In the genomic region with DNA sequence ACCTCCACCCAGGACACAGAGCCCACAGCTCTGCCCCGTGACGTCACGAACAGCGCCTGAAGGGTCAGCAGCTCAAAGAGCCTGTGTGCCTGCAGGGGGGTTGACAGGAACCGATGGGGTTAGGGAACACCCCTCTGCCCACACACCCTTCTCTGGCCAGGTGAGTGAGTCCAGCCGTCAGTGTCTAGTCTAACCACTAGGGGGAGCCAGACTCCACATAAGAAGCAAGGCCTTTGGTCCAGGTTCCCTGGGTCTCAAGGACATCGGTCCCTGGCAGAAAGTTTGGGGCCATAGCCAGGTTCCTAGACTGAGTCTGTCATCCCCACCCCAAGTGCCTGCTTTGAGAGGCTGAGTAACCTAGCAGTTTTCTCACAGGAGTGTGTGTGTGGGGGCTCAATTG, we compare ENCODE assay signal across 8 mouse cellular contexts. TPM values are rescaled to one million over a fixed set of nuclear protein-coding genes. Genes with fewer than 3 reads are reported as not detected.
DNase-seq lines count a peak whose midpoint lies in the region; ATAC-seq lines count a peak whose summit lies in the region.
"Had no signal": no experiment of that assay in that cellular context is flagged by ENCODE, and none has a peak within 500 bp of the region (broad histone marks: within the 10 kb centered on the region; RNA-seq: fewer than 3 reads in every experiment).

No protein-coding gene starts in this region.

- H3K27me3 ChIP-seq in embryonic facial prominence, embryonic 10.5 days (replicated peaks; ENCODE audit: low read depth, poor library complexity, severe bottlenecking), result peaks cover 50% of the 10 kb centered on the region

- H3K4me1 ChIP-seq in embryonic facial prominence, embryonic 10.5 days, result peaks cover 42% of the 10 kb centered on the region

- peak; percentile 62 for ATAC-seq in megakaryocyte progenitor cell, adult 5-6 weeks (replicated peaks; ENCODE audit: poor library complexity)

- 0 out of 2 replicates have a peak overlapping the region, but pooled peaks have one; percentile 8 for H3K4me3 ChIP-seq in embryonic facial prominence, embryonic 10.5 days

- peak; percentile 28 for DNase-seq in ovary, postnatal 36 days (ENCODE audit: low spot score)
- no peak for DNase-seq in ovary, postnatal 14 days (ENCODE audit: low spot score)
- DNase-seq in adrenal gland, postnatal 36 days, result peak; percentile 59 to 69
- peak; percentile 80 for DNase-seq in embryonic facial prominence, embryonic 10.5 days (ENCODE audit: low spot score)
- DNase-seq in kidney, adult 8-10 months, result peak; percentile 51 to 64
- DNase-seq in testis, postnatal 10 days (ENCODE audit: low spot score), result peak; percentile 59

- no peaks in the 10 kb centered on the region for H3K36me3 ChIP-seq in embryonic facial prominence, embryonic 10.5 days (replicated peaks)

- under 1% methylated on average over 7 of the region's 7 CpGs for WGBS in embryonic facial prominence, embryonic 10.5 days

- H3K9me3 ChIP-seq in embryonic facial prominence, embryonic 10.5 days, result no peaks in the 10 kb centered on the region

- H3K27ac ChIP-seq in embryonic facial prominence, embryonic 10.5 days (replicated peaks), result no peak overlapping the region

RNA-seq across cellular contexts. Expression of a gene that starts 13.2 kb away (rescaled TPM):
- total RNA-seq in adrenal gland, postnatal 36 days (2021), result not detected
- 0.21 and 0.37 TPM in 2 replicates for polyA plus RNA-seq in embryonic facial prominence, embryonic 10.5 days (2016; fragmentation: Nextera tagmentation; extraction: Ambion mirVana)
- total RNA-seq in megakaryocyte progenitor cell, adult 5-6 weeks (2015), result not detected in 2 replicates
- not detected in 2 replicates for total RNA-seq in megakaryocyte progenitor cell, adult 5-6 weeks (2017)

RNA-seq across cellular contexts. Expression of a gene that starts 17.3 kb away (rescaled TPM):
- total RNA-seq in adrenal gland, postnatal 36 days (2021), result 1 to 10 TPM; 1.8 to 2.7 TPM
- 0.28 and 0.44 TPM in 2 replicates for polyA plus RNA-seq in embryonic facial prominence, embryonic 10.5 days (2016; fragmentation: Nextera tagmentation; extraction: Ambion mirVana)
- total RNA-seq in megakaryocyte progenitor cell, adult 5-6 weeks (2015), result not detected in 2 replicates
- not detected in 2 replicates for total RNA-seq in megakaryocyte progenitor cell, adult 5-6 weeks (2017)

RNA-seq across cellular contexts. Expression of a gene that starts 30.5 kb away (rescaled TPM):
- total RNA-seq in adrenal gland, postnatal 36 days (2021), result not detected
- polyA plus RNA-seq in embryonic facial prominence, embryonic 10.5 days (2016; fragmentation: Nextera tagmentation; extraction: Ambion mirVana), result 0.15 TPM in 1 of 2 replicates, not detected in the other
- total RNA-seq in megakaryocyte progenitor cell, adult 5-6 weeks (2015), result not detected in 2 replicates
- not detected in 2 replicates for total RNA-seq in megakaryocyte progenitor cell, adult 5-6 weeks (2017)
- total RNA-seq: layer of hippocampus, postnatal 25 days had no signal

RNA-seq across cellular contexts. Expression of a gene that starts 35.3 kb away (rescaled TPM):
- total RNA-seq in adrenal gland, postnatal 36 days (2021), result under 1 TPM; 0.33 to 0.46 TPM
- polyA plus RNA-seq in embryonic facial prominence, embryonic 10.5 days (2016; fragmentation: Nextera tagmentation; extraction: Ambion mirVana), result 0.15 TPM in 1 of 2 replicates, not detected in the other
- not detected in 2 replicates for total RNA-seq in megakaryocyte progenitor cell, adult 5-6 weeks (2015)
- total RNA-seq in megakaryocyte progenitor cell, adult 5-6 weeks (2017), result not detected in 2 replicates
- total RNA-seq: layer of hippocampus, postnatal 25 days had no signal

RNA-seq across cellular contexts. Expression of a gene that starts 50.6 kb away (rescaled TPM):
- total RNA-seq in adrenal gland, postnatal 36 days (2021), result not detected
- polyA plus RNA-seq in embryonic facial prominence, embryonic 10.5 days (2016; fragmentation: Nextera tagmentation; extraction: Ambion mirVana), result not detected in 2 replicates
- total RNA-seq in megakaryocyte progenitor cell, adult 5-6 weeks (2015), result not detected in 2 replicates
- total RNA-seq in megakaryocyte progenitor cell, adult 5-6 weeks (2017), result not detected in 2 replicates
